Mouse (Mus musculus): ENCODE measurements at regions not wholly inside any gene's neighbourhood (a gene's known extent, or its start where the extent isn't known, plus 50 kb on each side); places are given as distances from the start of the nearest gene placed in this dataset.

DNA sequence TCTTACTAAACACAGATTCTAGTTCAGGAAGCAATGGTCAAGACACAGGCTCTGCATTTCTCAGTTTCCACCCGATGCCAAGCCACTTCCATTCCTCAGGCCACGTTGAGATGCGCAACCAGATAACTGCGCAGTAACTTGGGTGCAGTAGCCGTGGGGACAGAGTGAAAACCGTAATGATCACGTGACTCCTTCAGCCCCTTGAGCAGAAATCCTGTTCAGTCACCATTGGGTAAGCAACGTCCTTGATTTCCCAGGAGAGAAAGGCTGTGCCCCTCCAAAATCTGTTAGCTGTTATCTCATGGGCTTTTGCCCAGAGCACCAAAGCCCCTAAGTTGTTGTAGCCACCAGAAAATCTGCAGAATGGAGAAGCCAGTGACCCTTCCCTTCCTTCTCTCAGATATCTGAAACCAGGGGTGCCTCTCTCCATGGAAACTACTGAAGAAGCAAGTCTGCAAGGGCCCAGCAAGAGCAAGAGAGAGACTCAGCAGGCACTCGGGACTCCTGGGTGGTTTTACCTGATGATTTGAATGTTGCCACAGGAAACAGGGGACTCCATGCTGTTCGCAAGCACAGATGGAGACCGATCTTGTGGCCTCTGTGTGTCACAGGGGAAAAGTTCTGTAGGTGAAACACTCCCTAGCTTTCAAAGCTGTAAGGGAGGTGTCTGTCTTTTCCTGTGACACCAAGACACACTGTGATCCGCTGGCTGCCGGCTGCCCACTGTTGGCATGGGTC is 126.7 kb downstream of the Lmo4 start:
- Histone ChIP-seq H3K4me3 (ENCODE audit: insufficient read depth, low read depth, low read length) (no peak overlapping the region), H3K36me3 (ENCODE audit: control insufficient read depth, insufficient read depth, low read length) (no peaks in the 10 kb centered on the region), H3K4me1 (ENCODE audit: control insufficient read depth, insufficient read depth, low read length) (no peaks in the 10 kb centered on the region), H3K27me3 (replicated peaks; ENCODE audit: control insufficient read depth, insufficient read depth, low read length) (no peaks in the 10 kb centered on the region), H3K27ac (ENCODE audit: insufficient read depth, low read depth, low read length) (no peak overlapping the region)
- 79% methylated on average over 13 of the region's 13 CpGs for WGBS
- DNase-seq: no peak
- TF ChIP-seq POLR2A (IDR thresholded peaks at IDR 0.05; ENCODE audit: low read depth, low read length) (no peak), CTCF (conservative IDR thresholded peaks at IDR 0.05; ENCODE audit: insufficient read depth, insufficient read length, low read depth, low read length) (no peak)

GRCm38 (mm10) chr3:144069979-144070540 is 135.0 kb downstream of the Lmo4 start:
- Histone ChIP-seq H3K27ac (ENCODE audit: insufficient read depth, low read depth, low read length) (no peak overlapping the region), H3K4me3 (ENCODE audit: insufficient read depth, low read depth, low read length) (no peak overlapping the region), H3K27me3 (replicated peaks; ENCODE audit: control insufficient read depth, insufficient read depth, low read length) (no peaks in the 10 kb centered on the region), H3K4me1 (ENCODE audit: control insufficient read depth, insufficient read depth, low read length) (no peaks in the 10 kb centered on the region), H3K36me3 (ENCODE audit: control insufficient read depth, insufficient read depth, low read length) (no peaks in the 10 kb centered on the region)
- TF ChIP-seq POLR2A (IDR thresholded peaks at IDR 0.05; ENCODE audit: low read depth, low read length): no peak
- TF ChIP-seq CTCF (conservative IDR thresholded peaks at IDR 0.05; ENCODE audit: insufficient read depth, insufficient read length, low read depth, low read length): no peak
- 78% methylated on average over 10 of the region's 10 CpGs for WGBS
- DNase-seq: no peak

DNA sequence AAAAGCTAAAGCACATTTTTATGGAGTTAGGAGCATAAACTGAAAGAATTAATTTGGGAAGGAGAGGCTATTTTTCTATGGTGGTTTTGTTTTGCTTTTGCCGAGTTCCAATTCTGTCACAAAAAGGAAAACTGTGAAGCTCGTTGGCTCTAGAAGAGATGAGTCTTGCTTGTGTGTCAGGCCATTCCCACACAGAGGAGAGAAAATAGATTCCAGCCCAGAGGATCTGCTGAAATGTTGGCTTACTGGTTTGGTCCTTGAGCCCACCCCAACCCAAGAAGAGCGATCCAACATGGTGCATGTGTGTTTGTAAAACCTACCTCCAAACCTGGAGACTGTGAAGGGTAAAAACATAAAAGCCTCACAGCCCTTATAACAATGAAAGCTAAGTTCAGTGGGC is 138.0 kb downstream of the Lmo4 start:
- no peak for DNase-seq
- Histone ChIP-seq H3K4me3 (ENCODE audit: insufficient read depth, low read depth, low read length) (no peak overlapping the region), H3K27ac (ENCODE audit: insufficient read depth, low read depth, low read length) (no peak overlapping the region), H3K4me1 (ENCODE audit: control insufficient read depth, insufficient read depth, low read length) (no peaks in the 10 kb centered on the region), H3K36me3 (ENCODE audit: control insufficient read depth, insufficient read depth, low read length) (no peaks in the 10 kb centered on the region), H3K27me3 (replicated peaks; ENCODE audit: control insufficient read depth, insufficient read depth, low read length) (no peaks in the 10 kb centered on the region)
- 84% methylated on average over 3 of the region's 3 CpGs for WGBS
- TF ChIP-seq CTCF (conservative IDR thresholded peaks at IDR 0.05; ENCODE audit: insufficient read depth, insufficient read length, low read depth, low read length) (no peak), POLR2A (IDR thresholded peaks at IDR 0.05; ENCODE audit: low read depth, low read length) (no peak)

DNA sequence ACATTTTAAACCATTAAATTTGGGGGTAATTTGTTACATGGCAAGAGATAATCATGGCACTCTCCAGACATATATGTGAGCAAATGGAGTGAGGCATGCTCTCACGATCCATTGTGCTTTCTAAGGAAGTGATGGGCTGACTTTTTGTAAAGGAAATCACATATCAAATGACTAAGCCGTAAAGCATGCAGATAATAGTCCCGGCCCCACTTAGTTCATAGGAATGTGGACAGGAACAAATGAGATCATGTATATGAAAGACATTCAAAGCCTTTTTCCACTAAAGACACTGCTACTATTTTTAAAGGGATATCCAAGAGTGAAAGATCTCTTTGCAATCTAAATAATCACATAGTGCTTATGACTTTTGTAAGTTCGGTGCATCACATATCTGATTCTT is 146.9 kb downstream of the Lmo4 start:
- Histone ChIP-seq H3K27ac (ENCODE audit: insufficient read depth, low read depth, low read length) (no peak overlapping the region), H3K4me3 (ENCODE audit: insufficient read depth, low read depth, low read length) (no peak overlapping the region), H3K27me3 (replicated peaks; ENCODE audit: control insufficient read depth, insufficient read depth, low read length) (no peaks in the 10 kb centered on the region), H3K36me3 (ENCODE audit: control insufficient read depth, insufficient read depth, low read length) (no peaks in the 10 kb centered on the region), H3K4me1 (ENCODE audit: control insufficient read depth, insufficient read depth, low read length) (no peaks in the 10 kb centered on the region)
- WGBS: 42% methylated on average over 4 of the region's 4 CpGs
- DNase-seq: no peak
- TF ChIP-seq CTCF (conservative IDR thresholded peaks at IDR 0.05; ENCODE audit: insufficient read depth, insufficient read length, low read depth, low read length): no peak

- 80% methylated on average over 4 of the region's 4 CpGs for WGBS
- Histone ChIP-seq H3K36me3 (ENCODE audit: control insufficient read depth, insufficient read depth, low read length) (no peaks in the 10 kb centered on the region), H3K27me3 (replicated peaks; ENCODE audit: control insufficient read depth, insufficient read depth, low read length) (no peaks in the 10 kb centered on the region), H3K27ac (ENCODE audit: insufficient read depth, low read depth, low read length) (no peak overlapping the region), H3K4me3 (ENCODE audit: insufficient read depth, low read depth, low read length) (no peak overlapping the region), H3K4me1 (ENCODE audit: control insufficient read depth, insufficient read depth, low read length) (no peaks in the 10 kb centered on the region)
- no peak for DNase-seq
- TF ChIP-seq CTCF (conservative IDR thresholded peaks at IDR 0.05; ENCODE audit: insufficient read depth, insufficient read length, low read depth, low read length): no peak
- no peak for TF ChIP-seq POLR2A (IDR thresholded peaks at IDR 0.05; ENCODE audit: low read depth, low read length)
Measured at GRCm38 (mm10) chr3:144050341-144050740, 154.7 kb downstream of the Lmo4 start.

- Histone ChIP-seq H3K27me3 (replicated peaks; ENCODE audit: control insufficient read depth, insufficient read depth, low read length) (no peaks in the 10 kb centered on the region), H3K27ac (ENCODE audit: insufficient read depth, low read depth, low read length) (no peak overlapping the region), H3K4me1 (ENCODE audit: control insufficient read depth, insufficient read depth, low read length) (no peaks in the 10 kb centered on the region), H3K36me3 (ENCODE audit: control insufficient read depth, insufficient read depth, low read length) (no peaks in the 10 kb centered on the region), H3K4me3 (ENCODE audit: insufficient read depth, low read depth, low read length) (no peak overlapping the region)
- 52% methylated on average over 4 of the region's 4 CpGs for WGBS
- TF ChIP-seq POLR2A (IDR thresholded peaks at IDR 0.05; ENCODE audit: low read depth, low read length) (no peak), CTCF (conservative IDR thresholded peaks at IDR 0.05; ENCODE audit: insufficient read depth, insufficient read length, low read depth, low read length) (no peak)
- no peak for DNase-seq
Measured at GRCm38 (mm10) chr3:144049270-144049669, 155.8 kb downstream of the Lmo4 start.

GRCm38 (mm10) chr3:144044366-144044765 is 160.7 kb downstream of the Lmo4 start:
- no peak overlapping the region for H3K27ac ChIP-seq (ENCODE audit: insufficient read depth, low read depth, low read length)
- 79% methylated on average over 2 of the region's 2 CpGs for WGBS
- H3K27me3 ChIP-seq (replicated peaks; ENCODE audit: control insufficient read depth, insufficient read depth, low read length): no peaks in the 10 kb centered on the region
- no peak for DNase-seq
- no peaks in the 10 kb centered on the region for H3K36me3 ChIP-seq (ENCODE audit: control insufficient read depth, insufficient read depth, low read length)
- no peaks in the 10 kb centered on the region for H3K4me1 ChIP-seq (ENCODE audit: control insufficient read depth, insufficient read depth, low read length)
- H3K4me3 ChIP-seq (ENCODE audit: insufficient read depth, low read depth, low read length): no peak overlapping the region
- TF ChIP-seq CTCF (conservative IDR thresholded peaks at IDR 0.05; ENCODE audit: insufficient read depth, insufficient read length, low read depth, low read length) (no peak), POLR2A (IDR thresholded peaks at IDR 0.05; ENCODE audit: low read depth, low read length) (no peak)

All from kidney, adult 2 months (tissue).